Mouse (Mus musculus) heart, postnatal 0 days (tissue): ENCODE data around the gene Bphl. TPM values are rescaled to one million over a fixed set of nuclear protein-coding genes. Genes with fewer than 3 reads are reported as not detected.

Experiments used
- ATAC-seq: fragments of 200-750 bp; cut with Nextera tagmentation; 2 replicates; pipeline ENCODE4 v1.8.0; 2017; ENCODE audit warnings: low read depth, moderate number of reproducible peaks, moderate library complexity; ENCODE audit not compliant: insufficient read depth
- DNase-seq: peaks from one replicate; pipeline ENCODE4 v3.0.0-alpha.2; 2016; ENCODE audit warnings: low spot score
- H3K27ac ChIP-seq: fragments of 300-500 bp; sonication (generic); 2 replicates; pipeline ENCODE4 v1.5.1; 2014; ENCODE audit warnings: low read depth, mild to moderate bottlenecking
- H3K27me3 ChIP-seq: fragments of 300-500 bp; sonication (generic); 2 replicates; pipeline ENCODE4 v1.6.1; 2014; ENCODE audit warnings: low read length, mixed read lengths; ENCODE audit not compliant: control insufficient read depth, insufficient read depth
- H3K36me3 ChIP-seq: fragments of 300-500 bp; sonication (generic); replicated peaks from 2 replicates; pipeline ENCODE4 v1.6.1; 2014; ENCODE audit warnings: low read length, mixed read lengths; ENCODE audit not compliant: control insufficient read depth, insufficient read depth
- H3K4me1 ChIP-seq: fragments of 300-500 bp; sonication (generic); 2 replicates; pipeline ENCODE4 v1.6.1; 2014; ENCODE audit warnings: antibody characterized with exemption; ENCODE audit not compliant: control insufficient read depth, insufficient read depth
- H3K4me2 ChIP-seq: fragments of 300-500 bp; sonication (generic); 2 replicates; pipeline ENCODE4 v1.6.1; 2014; ENCODE audit warnings: low read depth, mild to moderate bottlenecking, low read length, moderate library complexity
- H3K4me3 ChIP-seq: fragments of 300-500 bp; sonication (generic); 2 replicates; pipeline ENCODE4 v1.5.1; 2014; ENCODE audit warnings: low read depth, low read length
- H3K9ac ChIP-seq: fragments of 300-500 bp; sonication (generic); replicated peaks from 2 replicates; pipeline ENCODE4 v1.6.1; 2014; ENCODE audit warnings: low read depth, low read length, mixed read lengths
- H3K9me3 ChIP-seq: fragments of 300-500 bp; sonication (generic); replicated peaks from 2 replicates; pipeline ENCODE4 v1.6.1; 2016; ENCODE audit warnings: low read length; ENCODE audit not compliant: control insufficient read depth
- CTCF ChIP-seq: IDR thresholded peaks from 2 replicates; pipeline ENCODE4 v1.5.1; 2016; ENCODE audit warnings: antibody characterized with exemption, control low read depth, low read depth
- EP300 ChIP-seq: IDR thresholded peaks from 2 replicates; pipeline ENCODE4 v1.6.1; 2016; ENCODE audit warnings: antibody characterized with exemption, low read depth
- WGBS: fragments of 180-500 bp; shearing (Covaris S2); extraction: QIAGEN DNeasy Blood & Tissue Kit; methylation state at CpG from one replicate; pipeline ENCODE4 v1.1.7; 2014; 5-methylcytosine and 5-hydroxymethylcytosine counted together
- polyA plus RNA-seq: library from polyadenylated mRNA; unstranded; fragments of >200 nt; fragmentation: Nextera tagmentation; extraction: Ambion mirVana; gene quantifications from 2 replicates; pipeline ENCODE4 v1.2.1, GENCODE M21; 2015
- total RNA-seq: library from RNA; depleted of rRNA; stranded (reverse); fragments of >200 nt; gene quantifications from 2 replicates; pipeline ENCODE4 v1.2.3, GENCODE M21; 2014; ENCODE audit warnings: low replicate concordance

Gene Bphl
- total and polyA plus RNA-seq, 2 experiments from 2014 or later: 53.2 to 64.2 TPM

DNA sequence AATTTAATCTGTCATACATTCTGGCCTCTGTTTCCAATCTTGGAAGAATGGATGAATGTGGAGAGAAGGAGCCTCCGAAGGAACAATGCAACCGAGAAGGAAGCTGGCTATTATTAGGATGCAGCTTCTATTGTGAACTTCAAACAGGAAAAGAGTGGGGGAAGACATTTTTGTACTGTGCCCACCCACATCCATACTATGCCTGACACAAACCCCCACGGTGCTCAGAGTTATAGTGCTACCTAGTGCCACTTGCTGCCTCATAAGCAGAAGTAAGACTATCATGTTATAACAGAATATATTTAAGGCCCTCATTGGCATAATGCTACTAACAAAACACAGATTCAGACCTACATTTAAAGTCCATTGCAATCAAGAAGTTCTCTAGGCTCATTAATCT lies 52.0 kb downstream of the Bphl start:
- Histone ChIP-seq H3K36me3 (no peaks in the 10 kb centered on the region), H3K9me3 (no peaks in the 10 kb centered on the region), H3K9ac (no peak overlapping the region), H3K4me2 (no peak overlapping the region), H3K4me3 (no peak overlapping the region), H3K27me3 (no peaks in the 10 kb centered on the region), H3K27ac (peak overlapping the region; percentile 52; the same call in 1 of the 2 replicates), H3K4me1 (peaks cover 14% of the 10 kb centered on the region)
- WGBS: 46% methylated on average over 3 of the region's 3 CpGs
- no peak for TF ChIP-seq CTCF
- no peak for TF ChIP-seq EP300
- DNase-seq (no peak), ATAC-seq (no peak)

DNA sequence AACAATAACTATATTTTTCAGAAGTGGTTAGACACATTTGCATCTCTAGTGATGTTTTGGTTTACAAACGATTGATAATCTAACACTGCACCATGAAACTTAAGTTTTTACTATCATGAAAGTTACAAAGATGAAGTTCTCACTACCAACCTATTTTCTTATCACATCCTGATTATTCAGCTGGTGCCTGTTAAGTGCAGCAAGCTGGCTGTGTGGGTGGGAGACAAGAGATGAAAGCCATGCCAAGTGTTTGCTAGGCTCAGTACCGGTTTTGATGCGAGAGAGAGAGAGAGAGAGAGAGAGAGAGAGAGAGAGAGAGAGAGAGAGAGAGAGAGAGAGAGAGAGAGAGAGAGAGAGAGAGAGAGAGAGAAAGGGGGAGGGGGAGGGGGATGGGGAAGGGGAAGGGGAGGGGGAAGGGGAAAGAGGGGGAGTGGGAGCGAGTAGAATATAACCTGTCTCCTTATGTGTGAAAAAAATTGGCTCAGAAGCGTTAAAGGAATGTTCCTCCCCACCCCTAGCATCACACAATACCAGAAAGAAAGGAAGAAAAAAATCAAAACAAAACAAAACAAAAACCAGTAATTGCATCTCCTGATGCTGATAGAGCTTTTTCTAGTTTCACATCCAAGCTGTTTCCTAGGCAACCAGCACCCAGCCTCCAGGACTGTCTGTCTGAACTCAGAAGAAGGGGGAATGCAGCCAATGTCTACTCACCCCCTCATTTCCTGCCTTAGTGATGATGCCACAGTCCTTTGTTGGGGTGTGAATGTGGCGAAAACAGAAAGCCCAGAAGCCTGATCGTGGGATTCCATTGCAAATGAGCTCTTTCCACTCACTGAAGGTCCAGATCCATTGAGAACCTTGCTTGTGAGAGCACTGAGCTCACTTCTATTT lies 58.4 kb downstream of the Bphl start:
- Histone ChIP-seq H3K9me3 (no peaks in the 10 kb centered on the region), H3K4me2 (peak overlapping the region; percentile 13; the same call in 1 of the 2 replicates), H3K36me3 (no peaks in the 10 kb centered on the region), H3K27me3 (no peaks in the 10 kb centered on the region), H3K4me1 (peaks cover 22% of the 10 kb centered on the region), H3K9ac (no peak overlapping the region), H3K4me3 (no peak overlapping the region), H3K27ac (peak overlapping the region; percentile 82)
- WGBS: 23% methylated on average over 5 of the region's 7 CpGs
- DNase-seq (peak; percentile 79), ATAC-seq (peak; percentile 74)
- TF ChIP-seq EP300 (no peak), CTCF (no peak)

DNA sequence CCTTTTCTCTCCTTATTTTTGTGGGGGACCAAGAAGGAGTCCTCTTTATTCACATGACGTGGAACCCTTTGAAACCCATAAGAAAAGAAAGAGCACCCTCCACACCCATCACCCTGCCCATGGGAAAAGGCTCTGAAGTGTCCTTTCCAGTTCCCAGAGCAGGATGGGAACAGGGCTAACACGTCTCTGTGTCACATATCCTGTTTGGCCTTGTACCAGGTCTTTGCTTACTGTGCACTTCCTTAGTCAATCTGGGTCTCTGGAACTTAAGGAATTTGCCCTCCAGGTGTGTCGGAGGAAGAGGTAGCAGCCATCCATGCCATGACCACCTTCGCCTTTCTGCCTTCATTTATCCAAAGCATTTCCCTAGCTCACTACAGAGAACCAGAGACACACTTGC lies 59.1 kb downstream of the Bphl start:
- H3K36me3 ChIP-seq: no peaks in the 10 kb centered on the region
- no peaks in the 10 kb centered on the region for H3K9me3 ChIP-seq
- peaks cover 27% of the 10 kb centered on the region for H3K4me1 ChIP-seq
- H3K9ac ChIP-seq: no peak overlapping the region
- DNase-seq (peak; percentile 37), ATAC-seq (peak; percentile 75; the same call in 1 of the 2 replicates)
- peak overlapping the region; percentile 82 for H3K27ac ChIP-seq
- no peak overlapping the region for H3K4me3 ChIP-seq
- WGBS: 57% methylated on average over 4 of the region's 4 CpGs
- no peak for TF ChIP-seq EP300
- TF ChIP-seq CTCF: no peak
- 0 out of 2 replicates have a peak overlapping the region, but pooled peaks have one; percentile 13 for H3K4me2 ChIP-seq
- no peaks in the 10 kb centered on the region for H3K27me3 ChIP-seq

DNA sequence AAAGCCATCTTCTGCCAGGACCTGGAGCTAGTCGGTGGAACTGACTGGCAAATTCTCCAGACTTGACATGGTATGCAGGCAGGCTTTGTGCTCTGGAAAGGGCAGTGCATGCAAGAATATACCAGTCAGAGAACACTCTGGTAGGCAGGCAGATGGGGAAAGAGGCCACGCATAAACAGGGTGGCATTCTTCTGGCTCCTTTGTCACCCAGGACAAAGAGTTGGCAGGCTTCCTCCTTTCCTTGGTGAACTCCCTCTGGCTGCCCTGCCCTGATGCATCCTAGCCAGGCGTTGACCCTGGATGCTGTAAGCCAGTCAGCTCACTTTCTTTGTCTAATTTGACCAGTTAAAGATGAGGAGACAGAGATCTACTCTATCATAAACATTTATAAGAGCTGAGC lies 59.7 kb downstream of the Bphl start:
- Histone ChIP-seq H3K27me3 (no peaks in the 10 kb centered on the region), H3K9ac (no peak overlapping the region), H3K4me1 (peaks cover 27% of the 10 kb centered on the region), H3K9me3 (no peaks in the 10 kb centered on the region), H3K4me3 (no peak overlapping the region), H3K36me3 (no peaks in the 10 kb centered on the region), H3K27ac (peak overlapping the region; percentile 82), H3K4me2 (no peak overlapping the region)
- no peak for DNase-seq
- TF ChIP-seq EP300: no peak
- TF ChIP-seq CTCF: no peak
- WGBS: 55% methylated on average over 3 of the region's 3 CpGs
- ATAC-seq: no peak

DNA sequence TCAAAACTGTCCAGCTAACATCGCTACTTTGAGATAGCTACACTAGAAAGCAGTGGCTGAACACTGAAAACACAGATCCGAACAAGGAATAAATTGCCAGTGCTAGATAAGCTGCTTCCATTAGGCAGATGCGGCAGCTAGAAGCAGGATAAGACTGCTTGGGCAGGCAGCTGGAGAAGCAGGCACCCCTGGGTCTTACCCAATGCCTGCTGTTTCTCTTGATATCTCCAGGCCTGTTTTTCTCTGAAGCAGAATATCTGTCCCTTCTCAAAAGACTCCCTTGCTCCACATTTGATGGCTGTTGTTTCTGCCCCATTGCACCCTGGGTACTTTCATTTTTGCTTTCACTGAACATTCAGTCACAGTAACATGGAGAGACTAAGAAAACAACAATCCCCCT lies 63.3 kb downstream of the Bphl start:
- 36% methylated on average over 3 of the region's 3 CpGs for WGBS

More for the DNA sequence above, 63.3 kb downstream of the Bphl start:
- TF ChIP-seq CTCF: no peak
- TF ChIP-seq EP300: no peak
- no peaks in the 10 kb centered on the region for H3K9me3 ChIP-seq
- H3K4me3 ChIP-seq: no peak overlapping the region
- H3K4me1 ChIP-seq: peaks cover 21% of the 10 kb centered on the region
- DNase-seq: no peak
- H3K27me3 ChIP-seq: no peaks in the 10 kb centered on the region
- H3K36me3 ChIP-seq: no peaks in the 10 kb centered on the region
- ATAC-seq: no peak
- H3K27ac ChIP-seq: no peak overlapping the region
- H3K9ac ChIP-seq: no peak overlapping the region
- H3K4me2 ChIP-seq: no peak overlapping the region
